Mouse (Mus musculus) cerebellum, postnatal 25 days (tissue): ENCODE data around the gene Sppl2c.
"Not testable (repeated sequence)": the region's sequence is repeated elsewhere in the genome, so short reads cannot be mapped to it uniquely, and the experiment has no call there.

Experiments
- DNase-seq, 2 experiments: peaks; one replicate each; pipeline ENCODE4 v3.0.0; 2021; ENCODE audit warnings: mixed read lengths in 2 of 2

The Sppl2c gene

DNA sequence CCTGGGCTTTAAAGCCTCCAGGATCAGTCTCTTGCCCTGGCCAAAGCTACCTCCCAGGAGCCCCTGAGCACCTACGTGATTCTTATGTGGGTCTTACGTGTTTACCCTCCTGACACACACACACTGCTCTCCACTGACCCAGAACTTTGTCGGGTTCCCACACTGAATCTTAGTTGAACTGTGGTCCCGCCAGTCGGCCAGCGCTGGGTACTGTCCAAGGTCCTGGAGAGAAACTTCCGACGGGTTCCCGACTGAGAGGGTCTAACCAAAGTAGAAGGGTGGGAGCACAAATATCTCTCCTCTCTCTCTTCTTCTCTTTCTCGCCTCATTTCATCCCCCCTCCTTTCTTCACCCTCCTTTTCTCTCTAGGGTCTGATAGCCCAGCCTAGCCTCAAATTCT lies 11.7 kb downstream of the Sppl2c start:
- no peak for DNase-seq

DNA sequence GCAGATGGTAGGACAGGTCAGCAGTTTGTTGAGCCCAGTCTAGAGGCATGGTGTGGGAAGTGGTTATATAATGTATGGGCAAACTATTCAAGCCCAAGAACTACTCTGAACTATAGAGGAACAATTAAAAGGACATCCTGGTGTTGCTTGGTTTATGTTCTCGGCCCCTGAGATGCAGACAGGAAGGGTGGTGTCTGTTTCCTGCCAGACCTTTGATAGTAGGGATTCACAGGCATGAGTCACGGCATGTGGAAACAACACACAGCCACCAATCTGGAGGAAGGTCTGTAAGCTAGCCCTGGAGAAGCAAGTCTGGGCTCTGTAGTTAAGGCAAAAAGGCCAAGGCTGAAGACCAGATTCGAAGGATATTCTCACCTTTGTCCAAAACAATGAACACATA lies 17.1 kb downstream of the Sppl2c start:
- DNase-seq, result no peak

DNA sequence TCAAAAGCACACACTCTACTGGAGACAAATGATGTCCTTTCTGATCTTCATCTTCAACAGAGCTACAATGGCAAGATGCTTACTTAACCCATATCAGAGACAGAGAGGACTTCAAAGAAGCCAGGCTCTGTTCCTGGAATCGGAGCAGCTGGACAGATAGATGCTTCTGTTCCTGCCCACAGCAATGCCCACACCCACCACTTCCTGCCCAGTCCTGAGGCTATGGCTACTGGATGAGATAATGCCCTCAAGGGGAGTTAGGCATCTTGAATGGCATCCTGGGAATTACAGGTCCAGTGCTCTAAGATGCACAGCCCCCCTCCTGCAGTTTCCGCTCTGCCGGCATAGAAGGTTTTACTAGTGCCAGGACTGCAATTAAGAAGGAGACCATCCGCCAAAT lies 20.4 kb downstream of the Sppl2c start:
- no peak for DNase-seq

- DNase-seq, result no peak
Measured at GRCm38 (mm10) chr11:104209041-104209440, 22.9 kb downstream of the Sppl2c start.

DNA sequence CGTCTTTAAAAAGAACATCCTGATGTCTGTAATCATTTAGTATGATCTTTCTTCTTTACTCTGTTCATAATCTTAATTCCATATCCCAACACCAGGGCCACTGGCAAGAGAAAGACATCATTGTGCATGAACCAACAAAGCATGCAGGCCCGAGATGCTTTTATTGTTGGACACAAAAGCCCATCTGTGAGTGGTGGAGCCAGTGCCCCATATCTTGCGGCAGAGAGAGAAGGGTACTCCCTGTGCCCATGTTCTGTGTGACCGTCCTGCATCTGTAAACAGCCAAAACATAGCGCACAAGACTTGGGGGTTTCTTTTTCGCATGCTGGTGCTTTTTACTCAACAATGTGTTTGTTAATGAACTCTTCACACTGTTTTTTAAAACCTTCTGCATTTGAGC lies 25.1 kb downstream of the Sppl2c start:
- DNase-seq, result no peak

GRCm38 (mm10) chr11:104214128-104214527 lies 28.0 kb downstream of the Sppl2c start:
- not testable (repeated sequence) for DNase-seq

GRCm38 (mm10) chr11:104218075-104218474 lies 31.9 kb downstream of the Sppl2c start:
- no peak for DNase-seq

DNA sequence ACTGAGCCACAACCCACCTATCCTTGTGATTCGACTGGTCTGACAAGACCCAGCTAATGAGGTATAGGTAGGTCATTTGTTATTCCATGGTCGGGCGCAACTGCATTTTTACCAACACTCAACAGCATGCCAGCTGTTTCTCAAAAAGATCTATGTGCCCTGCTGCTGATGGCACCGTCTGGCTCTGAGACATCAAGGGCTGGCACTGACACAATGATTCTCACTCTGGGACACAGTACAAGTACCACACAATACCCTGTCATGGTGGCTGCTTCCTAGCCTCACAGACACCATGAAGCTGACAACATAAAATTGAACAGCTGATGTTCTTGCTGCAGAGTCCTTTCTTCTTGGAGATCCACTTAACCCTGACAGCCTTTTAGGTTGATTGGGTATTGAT lies 34.2 kb downstream of the Sppl2c start:
- DNase-seq, result no peak

GRCm38 (mm10) chr11:104221751-104222150 lies 35.6 kb downstream of the Sppl2c start:
- no peak for DNase-seq

DNA sequence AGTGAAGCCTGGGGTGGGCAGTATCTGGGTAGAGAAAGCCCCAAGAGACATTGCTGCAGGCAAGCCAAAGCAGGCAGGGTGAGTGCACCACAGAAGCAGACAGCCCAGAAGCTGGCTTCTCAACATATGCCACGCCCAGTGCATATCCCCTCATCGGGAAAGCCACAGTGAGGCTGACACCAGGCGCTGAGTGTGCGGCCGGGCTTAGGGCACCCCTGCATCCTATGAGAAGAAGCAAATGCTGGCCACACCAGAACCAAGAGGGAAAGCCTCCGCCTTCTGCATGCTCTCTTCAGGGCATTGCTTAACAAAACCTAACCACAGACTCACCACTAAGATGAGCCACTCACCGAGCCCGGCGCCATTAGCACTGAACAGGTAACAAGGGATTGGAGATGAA lies 37.2 kb downstream of the Sppl2c start:
- DNase-seq, result no peak

DNA sequence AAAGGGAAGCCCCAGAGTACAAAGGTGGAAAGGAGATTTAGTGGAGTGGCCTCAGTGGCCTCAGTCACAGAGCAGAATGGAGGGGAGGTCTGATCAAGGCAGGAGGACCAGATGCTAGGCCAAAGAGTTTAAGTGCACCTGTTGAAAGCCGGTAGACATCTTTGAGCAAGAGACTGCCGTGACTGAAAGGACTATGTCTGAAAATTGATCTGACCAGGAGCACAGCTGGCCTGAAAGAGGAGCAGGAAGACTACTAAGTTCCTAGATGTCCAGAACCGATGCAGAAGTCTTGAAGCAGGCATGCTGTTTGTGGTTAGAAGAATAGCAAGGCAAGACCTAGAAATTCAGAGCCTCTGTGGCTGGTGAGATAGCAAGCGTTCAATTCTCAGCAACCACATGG lies 43.3 kb downstream of the Sppl2c start:
- DNase-seq, result no peak

GRCm38 (mm10) chr11:104230066-104230778 lies 44.1 kb downstream of the Sppl2c start:
- peak; percentile 39 to 47 for DNase-seq

GRCm38 (mm10) chr11:104231041-104231911 lies 45.1 kb downstream of the Sppl2c start, which contains the start of gene Mapt:
Mapt (plus strand) TSS chr11:104231390.
- DNase-seq, result peak; percentile 97

- peak; percentile 81 to 82 for DNase-seq
Measured at GRCm38 (mm10) chr11:104232141-104233061, 46.3 kb downstream of the Sppl2c start.

GRCm38 (mm10) chr11:104233101-104233500 lies 47.0 kb downstream of the Sppl2c start:
- DNase-seq, result no peak

GRCm38 (mm10) chr11:104233574-104234206 lies 47.6 kb downstream of the Sppl2c start:
- DNase-seq, result peak; percentile 69 to 70

GRCm38 (mm10) chr11:104234680-104235079 lies 48.6 kb downstream of the Sppl2c start:
- peak in 1 of 2 experiments; percentile 22 for DNase-seq

DNA sequence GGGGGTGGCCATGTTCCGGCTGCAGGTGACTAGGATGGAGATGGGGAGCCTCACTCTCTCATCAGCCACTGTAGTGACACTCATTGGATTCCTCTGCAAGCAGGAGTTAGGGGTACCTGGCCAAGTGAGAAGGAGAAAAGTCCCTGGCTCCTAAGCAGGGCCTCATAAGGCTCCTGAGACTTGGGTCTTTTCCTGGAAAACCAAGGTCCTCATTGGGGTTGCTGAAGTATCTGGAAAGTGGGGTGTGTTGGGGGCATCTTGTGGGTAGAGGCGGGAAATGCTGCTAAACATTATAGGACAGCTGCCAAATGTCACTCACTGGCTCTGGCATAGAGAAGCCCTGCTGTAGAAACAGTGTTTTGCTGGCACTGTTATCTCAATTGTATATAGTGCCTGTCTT lies 49.8 kb downstream of the Sppl2c start:
- peak in 1 of 2 experiments; percentile 31 for DNase-seq

DNA sequence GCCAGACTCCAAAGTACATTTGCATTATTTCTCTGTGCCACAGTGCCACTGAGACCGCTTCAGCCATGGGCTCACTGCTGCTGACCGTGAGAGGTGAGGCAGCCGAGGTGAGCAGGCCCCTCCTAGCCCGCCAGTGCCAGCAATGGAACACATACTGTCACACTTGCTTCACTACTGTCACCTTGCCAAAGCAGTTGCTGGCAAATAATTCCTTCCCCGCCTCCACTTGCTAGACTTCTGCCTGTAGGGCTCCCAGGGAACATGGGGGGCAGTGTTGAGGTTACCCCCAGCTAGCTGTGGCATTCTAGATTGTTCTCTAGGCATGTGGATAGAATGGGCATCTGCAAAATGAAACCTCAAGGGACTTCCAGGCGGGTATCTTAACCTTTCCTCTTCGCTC lies 51.1 kb downstream of the Sppl2c start:
- DNase-seq, result peak; percentile 87 to 89

GRCm38 (mm10) chr11:104237958-104238747 lies 52.0 kb downstream of the Sppl2c start:
- no peak for DNase-seq
